Mouse (Mus musculus) liver, embryonic 16.5 days (tissue): ENCODE measurements around the gene Bbs2. TPM values are rescaled to one million over a fixed set of nuclear protein-coding genes. Genes with fewer than 3 reads are reported as not detected.
"Not testable (repeated sequence)": the region's sequence is repeated elsewhere in the genome, so short reads cannot be mapped to it uniquely, and the experiment has no call there.

ENCODE experiments used
- ATAC-seq: fragments of 200-750 bp; cut with Nextera tagmentation; 2 replicates; pipeline ENCODE4 v1.8.0; 2017; ENCODE audit warnings: low read depth, mild to moderate bottlenecking, moderate number of reproducible peaks, moderate library complexity
- H3K27ac ChIP-seq: fragments of 300-500 bp; sonication (generic); 2 replicates; pipeline ENCODE4 v1.5.1; 2014; ENCODE audit warnings: mild to moderate bottlenecking, low read length
- H3K27me3 ChIP-seq: fragments of 300-500 bp; sonication (generic); 2 replicates; pipeline ENCODE4 v1.6.1; 2014; ENCODE audit warnings: low read depth, low read length, mixed read lengths; ENCODE audit not compliant: control insufficient read depth, insufficient read depth
- H3K36me3 ChIP-seq: fragments of 300-500 bp; sonication (generic); 2 replicates; pipeline ENCODE4 v1.6.1; 2014; ENCODE audit warnings: mild to moderate bottlenecking; ENCODE audit not compliant: control insufficient read depth, insufficient read depth
- H3K4me1 ChIP-seq: fragments of 300-500 bp; sonication (generic); 2 replicates; pipeline ENCODE4 v1.6.1; 2014; ENCODE audit warnings: low read depth, low read length, mixed read lengths; ENCODE audit not compliant: control insufficient read depth
- H3K4me2 ChIP-seq: fragments of 300-500 bp; sonication (generic); 2 replicates; pipeline ENCODE4 v1.6.1; 2014; ENCODE audit warnings: low read depth, low read length, mixed read lengths
- H3K4me3 ChIP-seq: fragments of 300-500 bp; sonication (generic); 2 replicates; pipeline ENCODE4 v1.5.1; 2014; ENCODE audit warnings: low read depth, mild to moderate bottlenecking, low read length
- H3K9ac ChIP-seq: fragments of 300-500 bp; sonication (generic); 2 replicates; pipeline ENCODE4 v1.6.1; 2014; ENCODE audit warnings: low read depth, low read length
- H3K9me3 ChIP-seq: fragments of 300-500 bp; sonication (generic); replicated peaks from 2 replicates; pipeline ENCODE4 v1.6.1; 2016; ENCODE audit warnings: low read length; ENCODE audit not compliant: control insufficient read depth
- WGBS: fragments of 180-500 bp; shearing (Covaris S2); extraction: QIAGEN DNeasy Blood & Tissue Kit; methylation state at CpG from one replicate; pipeline ENCODE4 v1.1.7; 2014; ENCODE audit not compliant: insufficient replicate concordance; 5-methylcytosine and 5-hydroxymethylcytosine counted together
- polyA plus RNA-seq: library from polyadenylated mRNA; unstranded; fragments of >200 nt; fragmentation: Nextera tagmentation; extraction: Ambion mirVana; gene quantifications from 2 replicates; pipeline ENCODE4 v1.2.1, GENCODE M21; 2015

Bbs2 gene
- polyA plus RNA-seq, 1 experiment from 2014 or later: 3.0 TPM

DNA sequence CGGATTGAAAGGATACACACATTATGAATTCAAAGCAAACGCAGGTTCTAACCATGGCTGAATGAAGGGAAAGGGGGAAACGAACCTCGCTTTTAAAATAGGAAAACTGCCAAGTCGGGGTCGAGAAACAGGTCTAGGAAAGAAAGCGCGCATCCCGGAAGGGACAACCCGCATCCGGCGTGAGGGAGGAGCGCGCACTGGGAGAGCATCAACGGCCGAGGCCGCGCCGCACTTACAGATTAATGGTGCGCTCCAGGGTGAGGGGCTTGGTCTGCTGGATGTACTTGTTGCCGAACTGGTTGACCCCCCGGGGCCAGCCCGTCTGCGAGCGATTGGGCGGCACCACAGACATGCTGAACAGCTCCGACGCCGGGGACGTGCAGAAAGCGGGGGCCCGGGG lies 62.2 kb downstream of the Bbs2 start:
- 0% methylated on average over 21 of the region's 32 CpGs for WGBS
- peak; percentile 78 for ATAC-seq

DNA sequence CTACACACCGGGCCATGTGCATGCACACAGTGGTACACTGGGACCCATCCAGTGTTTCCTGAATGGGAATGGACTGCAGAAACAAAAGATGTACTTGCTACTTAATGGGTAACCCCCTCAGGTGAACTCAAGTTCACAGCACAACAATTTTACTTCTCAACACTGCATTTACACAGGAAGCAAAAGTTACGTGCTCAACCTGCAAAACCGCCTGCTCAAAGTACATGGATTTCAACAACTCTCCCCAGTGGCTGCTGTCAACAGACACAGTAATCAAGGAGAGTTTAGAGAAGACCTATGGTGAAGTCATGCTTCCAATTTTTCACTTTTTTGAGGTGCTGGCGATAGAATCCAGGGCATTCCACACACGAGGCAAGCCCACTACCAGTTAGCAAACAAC lies 63.5 kb downstream of the Bbs2 start:
- H3K27ac ChIP-seq: peak overlapping the region; percentile 74

More for the DNA sequence above, 62.2 kb downstream of the Bbs2 start:
- Histone ChIP-seq H3K9ac (peak overlapping the region; percentile 74), H3K4me2 (peak overlapping the region; percentile 69), H3K4me3 (peak overlapping the region; percentile 76), H3K4me1 (peaks cover 32% of the 10 kb centered on the region), H3K27ac (peak overlapping the region; percentile 81)
- not testable (repeated sequence) for H3K27me3 ChIP-seq, H3K36me3 ChIP-seq, H3K9me3 ChIP-seq

GRCm38 (mm10) chr8:94033601-94034000 lies 65.1 kb downstream of the Bbs2 start:
- WGBS: 86% methylated on average over 3 of the region's 3 CpGs
- no peak overlapping the region for H3K27ac ChIP-seq
- peaks cover 24% of the 10 kb centered on the region for H3K36me3 ChIP-seq
- no peak for ATAC-seq
- no peak overlapping the region for H3K9ac ChIP-seq
- peaks cover 32% of the 10 kb centered on the region for H3K4me1 ChIP-seq
- H3K27me3 ChIP-seq: no peaks in the 10 kb centered on the region
- H3K9me3 ChIP-seq: no peaks in the 10 kb centered on the region
- no peak overlapping the region for H3K4me2 ChIP-seq
- H3K4me3 ChIP-seq: no peak overlapping the region

More for the DNA sequence above, 63.5 kb downstream of the Bbs2 start:
- Histone ChIP-seq H3K9me3 (no peaks in the 10 kb centered on the region), H3K4me2 (peak overlapping the region; percentile 69), H3K27me3 (no peaks in the 10 kb centered on the region), H3K4me1 (peaks cover 32% of the 10 kb centered on the region), H3K9ac (peak overlapping the region; percentile 49), H3K4me3 (peak overlapping the region; percentile 76), H3K36me3 (peaks cover 9% of the 10 kb centered on the region)
- no peak for ATAC-seq
- WGBS: 47% methylated on average over 5 of the region's 5 CpGs

- Histone ChIP-seq H3K4me1 (peaks cover 22% of the 10 kb centered on the region), H3K4me3 (no peak overlapping the region), H3K27ac (no peak overlapping the region), H3K27me3 (no peaks in the 10 kb centered on the region), H3K4me2 (no peak overlapping the region), H3K9me3 (no peaks in the 10 kb centered on the region), H3K9ac (no peak overlapping the region), H3K36me3 (peaks cover 53% of the 10 kb centered on the region)
- no peak for ATAC-seq
- 93% methylated on average over 9 of the region's 9 CpGs for WGBS
These were observed 69.0 kb downstream of the Bbs2 start for GRCm38 (mm10) chr8:94029701-94030100.

DNA sequence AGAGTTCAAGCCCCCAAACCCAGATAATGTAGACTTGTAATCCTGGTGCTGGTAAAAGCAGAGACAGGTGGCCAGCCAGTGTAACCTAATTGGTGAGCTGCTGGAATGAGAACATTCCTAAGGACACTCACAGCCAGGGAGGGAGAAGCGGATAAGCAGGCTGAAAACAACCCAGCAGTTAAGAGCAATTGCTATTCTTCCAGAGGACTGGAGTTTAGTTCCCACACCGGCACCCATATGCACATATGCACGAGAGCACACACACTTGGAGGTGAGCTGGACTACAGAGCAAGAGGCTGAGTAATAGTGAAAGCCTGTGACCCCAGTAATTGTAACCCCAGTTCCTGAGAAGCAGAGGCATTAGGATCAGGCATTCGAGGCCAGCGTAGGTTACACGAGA lies 74.8 kb downstream of the Bbs2 start:
- no peaks in the 10 kb centered on the region for H3K4me1 ChIP-seq
- no peak for ATAC-seq
- no peak overlapping the region for H3K27ac ChIP-seq
- peaks cover 64% of the 10 kb centered on the region for H3K36me3 ChIP-seq
- no peak overlapping the region for H3K9ac ChIP-seq
- H3K9me3 ChIP-seq: no peaks in the 10 kb centered on the region
- no peak overlapping the region for H3K4me3 ChIP-seq
- no peaks in the 10 kb centered on the region for H3K27me3 ChIP-seq
- 93% methylated on average over 6 of the region's 6 CpGs for WGBS
- H3K4me2 ChIP-seq: no peak overlapping the region

Other genes with a start within 250 kb of the Bbs2 start
- 31.5 and 38.6 TPM in 2 replicates for gene Amfr, start 86.1 kb downstream of the Bbs2 start, polyA plus RNA-seq
- gene Nudt21, start 61.9 kb downstream of the Bbs2 start, polyA plus RNA-seq: 73.7 and 81.3 TPM in 2 replicates
- 4.4 and 5.5 TPM in 2 replicates for gene Ogfod1, start 61.7 kb downstream of the Bbs2 start, polyA plus RNA-seq
- gene Mt4, start 38.3 kb upstream of the Bbs2 start, polyA plus RNA-seq: 0.27 and 0.67 TPM in 2 replicates
- gene Mt3, start 53.7 kb upstream of the Bbs2 start, polyA plus RNA-seq: 0.18 and 0.19 TPM in 2 replicates
- 1,547 and 1,681 TPM in 2 replicates for gene Mt2, start 73.7 kb upstream of the Bbs2 start, polyA plus RNA-seq
- 6,330 and 6,428 TPM in 2 replicates for gene Mt1, start 80.2 kb upstream of the Bbs2 start, polyA plus RNA-seq
- 34.0 and 37.7 TPM in 2 replicates for gene Nup93, start 115.6 kb upstream of the Bbs2 start, polyA plus RNA-seq
- gene Slc12a3, start 230.3 kb upstream of the Bbs2 start, polyA plus RNA-seq: 0.20 and 0.46 TPM in 2 replicates